11 mouse cellular contexts compared by ENCODE assay signal in the genomic region with DNA sequence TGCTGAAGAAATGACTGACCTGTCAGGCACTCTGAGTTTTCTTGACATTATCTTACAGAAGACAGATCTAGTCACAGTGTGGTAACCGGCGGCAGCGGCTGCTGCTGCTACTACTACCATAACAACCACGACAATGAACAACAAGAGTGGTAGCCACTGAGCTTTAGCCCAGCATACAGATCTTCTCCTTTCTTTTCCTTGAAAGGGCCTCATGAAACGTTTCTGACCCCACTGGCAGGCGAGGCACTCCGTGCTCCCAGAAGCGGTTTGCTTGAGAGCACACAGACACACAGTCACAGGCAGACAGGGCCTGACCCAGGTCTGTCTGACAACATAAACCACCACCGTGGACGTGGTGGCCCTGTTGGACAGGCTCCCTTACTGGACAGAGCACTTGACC. TPM values are rescaled to one million over a fixed set of nuclear protein-coding genes. Genes with fewer than 3 reads are reported as not detected.
A peak's percentile ranks its signal among the peaks of the same experiment; 100 is the strongest.
DNase-seq lines count a peak whose midpoint lies in the region; ATAC-seq and TF ChIP-seq lines count a peak whose summit lies in the region.
"Had no signal": no experiment of that assay in that cellular context is flagged by ENCODE, and none has a peak within 500 bp of the region (broad histone marks: within the 10 kb centered on the region; RNA-seq: fewer than 3 reads in every experiment).

No protein-coding gene starts in this region.

- 46% methylated on average over 10 of the region's 10 CpGs for WGBS in liver, postnatal 0 days (ENCODE audit: insufficient replicate concordance)
- WGBS in hindbrain, postnatal 0 days = 29% methylated on average over 10 of the region's 10 CpGs
- WGBS in stomach, embryonic 15.5 days = 47% methylated on average over 10 of the region's 10 CpGs

- H3K4me1 ChIP-seq in liver, postnatal 0 days (ENCODE audit: insufficient read depth) = peaks cover 32% of the 10 kb centered on the region
- peaks cover 20% of the 10 kb centered on the region for H3K4me1 ChIP-seq in hindbrain, postnatal 0 days (ENCODE audit: insufficient read depth, low read length)
- peaks cover 42% of the 10 kb centered on the region for H3K4me1 ChIP-seq in stomach, embryonic 15.5 days

- no peak for TF ChIP-seq CTCF in liver, postnatal 0 days (IDR thresholded peaks at IDR 0.05; ENCODE audit: low read depth)
- TF ChIP-seq CTCF in hindbrain, postnatal 0 days (IDR thresholded peaks at IDR 0.05; ENCODE audit: low read depth) = no peak

- no peaks in the 10 kb centered on the region for H3K27me3 ChIP-seq in liver, postnatal 0 days (ENCODE audit: insufficient read depth, low read length)
- no peaks in the 10 kb centered on the region for H3K27me3 ChIP-seq in hindbrain, postnatal 0 days (ENCODE audit: insufficient read depth, low read length)
- H3K27me3 ChIP-seq in stomach, embryonic 15.5 days (replicated peaks) = no peaks in the 10 kb centered on the region

- H3K9ac ChIP-seq in liver, postnatal 0 days (replicated peaks) = no peak overlapping the region
- H3K9ac ChIP-seq in hindbrain, postnatal 0 days (replicated peaks; ENCODE audit: low read length) = peak overlapping the region; percentile 21; the same call in 1 of the 2 replicates
- no peak overlapping the region for H3K9ac ChIP-seq in stomach, embryonic 15.5 days

- DNase-seq in CD4-positive, CD25-positive, alpha-beta regulatory T cell, adult 2 months (ENCODE audit: low read depth, low spot score) = peak; percentile 31
- no peak for DNase-seq in liver, postnatal 0 days
- DNase-seq in liver = no peak
- no peak for DNase-seq in hindbrain, postnatal 0 days (ENCODE audit: low spot score)
- no peak for DNase-seq in urinary bladder, postnatal 4 days (ENCODE audit: low spot score in 2 of 2)
- DNase-seq in spleen, postnatal 36 days (ENCODE audit: low spot score in 2 of 2) = no peak
- DNase-seq: cerebellum, postnatal 14 days; gastrocnemius, postnatal 36 days had no signal

- ATAC-seq in CD4-positive, CD25-positive, alpha-beta regulatory T cell, adult 4 months = no peak
- no peak for ATAC-seq in liver, postnatal 0 days
- no peak for ATAC-seq in hindbrain, postnatal 0 days
- no peak for ATAC-seq in stomach, embryonic 15.5 days (ENCODE audit: insufficient read depth, low FRiP score, low read depth)

- H3K4me3 ChIP-seq in liver, postnatal 0 days (ENCODE audit: low read depth, low read length) = no peak overlapping the region
- H3K4me3 ChIP-seq in hindbrain, postnatal 0 days (ENCODE audit: low read length) = no peak overlapping the region
- H3K4me3 ChIP-seq in stomach, embryonic 15.5 days (replicated peaks) = no peak overlapping the region
- H3K4me3 ChIP-seq: left cerebral cortex, adult 2 months had no signal

- TF ChIP-seq EP300 in liver, postnatal 0 days (IDR thresholded peaks at IDR 0.05; ENCODE audit: low read depth) = no peak

- H3K27ac ChIP-seq in liver, postnatal 0 days (ENCODE audit: low read depth) = peak overlapping the region; percentile 20; the same call in 1 of the 2 replicates
- H3K27ac ChIP-seq in hindbrain, postnatal 0 days = no peak overlapping the region
- no peak overlapping the region for H3K27ac ChIP-seq in stomach, embryonic 15.5 days
- H3K27ac ChIP-seq: left cerebral cortex, adult 2 months had no signal

- H3K9me3 ChIP-seq in liver, postnatal 0 days (ENCODE audit: low read length) = no peaks in the 10 kb centered on the region
- no peaks in the 10 kb centered on the region for H3K9me3 ChIP-seq in hindbrain, postnatal 0 days (ENCODE audit: low read length)
- H3K9me3 ChIP-seq in stomach, embryonic 15.5 days = no peaks in the 10 kb centered on the region

- H3K4me2 ChIP-seq in liver, postnatal 0 days (ENCODE audit: low read depth, low read length) = peak overlapping the region; percentile 4; the same call in 1 of the 2 replicates
- H3K4me2 ChIP-seq in hindbrain, postnatal 0 days (ENCODE audit: low read depth, low read length) = no peak overlapping the region
- peak overlapping the region; percentile 14; the same call in 1 of the 2 replicates for H3K4me2 ChIP-seq in stomach, embryonic 15.5 days

- H3K36me3 ChIP-seq in liver, postnatal 0 days (replicated peaks; ENCODE audit: insufficient read depth, low read length) = no peaks in the 10 kb centered on the region
- H3K36me3 ChIP-seq in hindbrain, postnatal 0 days (ENCODE audit: insufficient read depth, low read length) = no peaks in the 10 kb centered on the region
- H3K36me3 ChIP-seq in stomach, embryonic 15.5 days = no peaks in the 10 kb centered on the region

RNA-seq across cellular contexts. Expression of a gene that starts 3.7 kb away (rescaled TPM):
- polyA plus RNA-seq in CD4-positive, CD25-positive, alpha-beta regulatory T cell, adult 4 months (2017; shearing (Covaris generic)) = 10 to 100 TPM; 29.6 to 50.3 TPM
- polyA plus RNA-seq in liver, postnatal 0 days (2015; fragmentation: Nextera tagmentation; extraction: Ambion mirVana) = 0.67 and 0.78 TPM in 2 replicates
- total RNA-seq in hindbrain, postnatal 0 days (2014; rRNA removed) = 6.7 and 9.3 TPM in 2 replicates
- polyA plus RNA-seq in hindbrain, postnatal 0 days (2015; fragmentation: Nextera tagmentation; extraction: Ambion mirVana) = 1.2 and 1.5 TPM in 2 replicates
- polyA plus RNA-seq in stomach, embryonic 15.5 days (2015; fragmentation: Nextera tagmentation; extraction: Ambion mirVana) = 3.6 and 3.8 TPM in 2 replicates

RNA-seq across cellular contexts. Expression of a gene that starts 45.3 kb away (rescaled TPM):
- not detected for polyA plus RNA-seq in CD4-positive, CD25-positive, alpha-beta regulatory T cell, adult 4 months (2017; shearing (Covaris generic))
- polyA plus RNA-seq in liver, postnatal 0 days (2015; fragmentation: Nextera tagmentation; extraction: Ambion mirVana) = not detected in 2 replicates
- 1.4 and 1.5 TPM in 2 replicates for total RNA-seq in hindbrain, postnatal 0 days (2014; rRNA removed)
- 1.6 TPM in 2 replicates for polyA plus RNA-seq in hindbrain, postnatal 0 days (2015; fragmentation: Nextera tagmentation; extraction: Ambion mirVana)
- not detected in 2 replicates for polyA plus RNA-seq in stomach, embryonic 15.5 days (2015; fragmentation: Nextera tagmentation; extraction: Ambion mirVana)
- total RNA-seq: gastrocnemius, postnatal 36 days had no signal

RNA-seq across cellular contexts. Expression of a gene that starts 55.2 kb away (rescaled TPM):
- not detected for polyA plus RNA-seq in CD4-positive, CD25-positive, alpha-beta regulatory T cell, adult 4 months (2017; shearing (Covaris generic))
- 0.09 TPM in 1 of 2 replicates, not detected in the other for polyA plus RNA-seq in liver, postnatal 0 days (2015; fragmentation: Nextera tagmentation; extraction: Ambion mirVana)
- not detected in 2 replicates for total RNA-seq in hindbrain, postnatal 0 days (2014; rRNA removed)
- polyA plus RNA-seq in hindbrain, postnatal 0 days (2015; fragmentation: Nextera tagmentation; extraction: Ambion mirVana) = 3.7 and 4.7 TPM in 2 replicates
- 1.0 and 1.4 TPM in 2 replicates for polyA plus RNA-seq in stomach, embryonic 15.5 days (2015; fragmentation: Nextera tagmentation; extraction: Ambion mirVana)
- total RNA-seq: gastrocnemius, postnatal 36 days had no signal
